Mouse (Mus musculus) limb, embryonic 15.5 days (tissue): Measurements from ENCODE around the gene 6820408C15Rik. TPM values are rescaled to one million over a fixed set of nuclear protein-coding genes. Genes with fewer than 3 reads are reported as not detected.

ENCODE experiments used
- ATAC-seq: fragments of 200-750 bp; cut with Nextera tagmentation; 2 replicates; pipeline ENCODE4 v1.8.0; 2017; ENCODE audit warnings: low read depth, moderate TSS enrichment; ENCODE audit not compliant: insufficient number of reproducible peaks, low FRiP score, low TSS enrichment
- H3K27ac ChIP-seq: fragments of 300-500 bp; sonication (generic); 2 replicates; pipeline ENCODE4 v1.5.1; 2015; ENCODE audit warnings: moderate library complexity, mild to moderate bottlenecking, inconsistent platforms
- H3K27me3 ChIP-seq: fragments of 300-500 bp; sonication (generic); 2 replicates; pipeline ENCODE4 v1.6.1; 2015; ENCODE audit warnings: inconsistent platforms
- H3K36me3 ChIP-seq: fragments of 300-500 bp; sonication (generic); 2 replicates; pipeline ENCODE4 v1.6.1; 2015; ENCODE audit warnings: inconsistent platforms
- H3K4me1 ChIP-seq: fragments of 300-500 bp; sonication (generic); 2 replicates; pipeline ENCODE4 v1.6.1; 2015; ENCODE audit warnings: inconsistent platforms
- H3K4me2 ChIP-seq: fragments of 300-500 bp; sonication (generic); 2 replicates; pipeline ENCODE4 v1.6.1; 2015; ENCODE audit warnings: mild to moderate bottlenecking, inconsistent platforms
- H3K4me3 ChIP-seq: fragments of 300-500 bp; sonication (generic); 2 replicates; pipeline ENCODE4 v1.5.1; 2015; ENCODE audit warnings: mild to moderate bottlenecking, inconsistent platforms
- H3K9ac ChIP-seq: fragments of 300-500 bp; sonication (generic); 2 replicates; pipeline ENCODE4 v1.6.1; 2015; ENCODE audit warnings: inconsistent platforms
- H3K9me3 ChIP-seq: fragments of 300-500 bp; sonication (generic); 2 replicates; pipeline ENCODE4 v1.6.1; 2016; ENCODE audit warnings: inconsistent platforms
- WGBS: fragments of 180-500 bp; shearing (Covaris S2); methylation state at CpG from one replicate; pipeline ENCODE4 v1.1.7; 2015; 5-methylcytosine and 5-hydroxymethylcytosine counted together
- polyA plus RNA-seq: library from polyadenylated mRNA; unstranded; fragments of >200 nt; fragmentation: Nextera tagmentation; extraction: Ambion mirVana; gene quantifications from 2 replicates; pipeline ENCODE4 v1.2.1, GENCODE M21; 2015

6820408C15Rik gene
- polyA plus RNA-seq, 1 experiment from 2014 or later = not detected

GRCm38 (mm10) chr2:152480881-152481280, 65.5 kb downstream of the 6820408C15Rik start:
- no peak for ATAC-seq
- H3K9ac ChIP-seq = no peak overlapping the region
- H3K4me1 ChIP-seq = no peaks in the 10 kb centered on the region
- WGBS = 80% methylated on average over 3 of the region's 3 CpGs
- H3K27me3 ChIP-seq = no peaks in the 10 kb centered on the region
- H3K36me3 ChIP-seq = no peaks in the 10 kb centered on the region
- no peak overlapping the region for H3K27ac ChIP-seq
- no peaks in the 10 kb centered on the region for H3K9me3 ChIP-seq
- no peak overlapping the region for H3K4me2 ChIP-seq
- no peak overlapping the region for H3K4me3 ChIP-seq

GRCm38 (mm10) chr2:152481726-152482125, 66.3 kb downstream of the 6820408C15Rik start:
- WGBS = 63% methylated on average over 7 of the region's 7 CpGs
- no peaks in the 10 kb centered on the region for H3K27me3 ChIP-seq
- no peaks in the 10 kb centered on the region for H3K36me3 ChIP-seq
- no peaks in the 10 kb centered on the region for H3K4me1 ChIP-seq
- H3K4me2 ChIP-seq = no peak overlapping the region
- ATAC-seq = no peak
- no peak overlapping the region for H3K9ac ChIP-seq
- H3K9me3 ChIP-seq = no peaks in the 10 kb centered on the region
- H3K4me3 ChIP-seq = no peak overlapping the region
- H3K27ac ChIP-seq = no peak overlapping the region

- Histone ChIP-seq H3K9ac (no peak overlapping the region), H3K4me2 (no peak overlapping the region), H3K36me3 (no peaks in the 10 kb centered on the region), H3K4me1 (no peaks in the 10 kb centered on the region), H3K27me3 (no peaks in the 10 kb centered on the region), H3K27ac (no peak overlapping the region), H3K4me3 (no peak overlapping the region), H3K9me3 (no peaks in the 10 kb centered on the region)
- 71% methylated on average over 2 of the region's 2 CpGs for WGBS
- no peak for ATAC-seq
These were observed 71.6 kb downstream of the 6820408C15Rik start for GRCm38 (mm10) chr2:152487024-152487423.

GRCm38 (mm10) chr2:152490038-152490437, 74.7 kb downstream of the 6820408C15Rik start, which contains the start of gene Defb22:
TSS of gene Defb22 (minus strand) at chr2:152490138.
- Histone ChIP-seq H3K27ac (no peak within 1 kb of the TSS), H3K4me2 (no peak within 1 kb of the TSS), H3K27me3 (no peaks in the 10 kb centered on the region), H3K9me3 (no peaks in the 10 kb centered on the region), H3K4me1 (no peaks in the 10 kb centered on the region), H3K4me3 (no peak within 1 kb of the TSS), H3K9ac (no peak within 1 kb of the TSS), H3K36me3 (no peaks in the 10 kb centered on the region)
- ATAC-seq = no peak

- Histone ChIP-seq H3K27ac (no peak overlapping the region), H3K4me2 (no peak overlapping the region), H3K4me3 (no peak overlapping the region), H3K9ac (no peak overlapping the region), H3K27me3 (no peaks in the 10 kb centered on the region), H3K9me3 (no peaks in the 10 kb centered on the region), H3K4me1 (no peaks in the 10 kb centered on the region), H3K36me3 (no peaks in the 10 kb centered on the region)
- WGBS = 73% methylated on average over 6 of the region's 6 CpGs
- no peak for ATAC-seq
These were observed 77.8 kb downstream of the 6820408C15Rik start for GRCm38 (mm10) chr2:152493151-152493550.

Other genes starting within 250 kb of the 6820408C15Rik start
- 74.6 and 93.0 TPM in 2 replicates for gene Csnk2a1, start 188.7 kb upstream of the 6820408C15Rik start, polyA plus RNA-seq
- gene Tbc1d20, start 121.8 kb upstream of the 6820408C15Rik start, polyA plus RNA-seq = 43.5 and 48.0 TPM in 2 replicates
- gene Rbck1, start 82.9 kb upstream of the 6820408C15Rik start, polyA plus RNA-seq = 86.3 and 91.7 TPM in 2 replicates
- gene Trib3, start 71.6 kb upstream of the 6820408C15Rik start, polyA plus RNA-seq = 2.9 and 4.5 TPM in 2 replicates
- 1.0 and 1.5 TPM in 2 replicates for gene Nrsn2, start 38.9 kb upstream of the 6820408C15Rik start, polyA plus RNA-seq
- gene Sox12, start 17.5 kb upstream of the 6820408C15Rik start, polyA plus RNA-seq = 5.2 and 6.6 TPM in 2 replicates
- 28.5 and 35.0 TPM in 2 replicates for gene Zcchc3, start 560 bp upstream of the 6820408C15Rik start, polyA plus RNA-seq
- gene Defb23, start 49.0 kb downstream of the 6820408C15Rik start, polyA plus RNA-seq = not detected in 2 replicates
- gene Defb20, start 61.5 kb downstream of the 6820408C15Rik start, polyA plus RNA-seq = not detected in 2 replicates
- not detected in 2 replicates for gene Defb22, start 74.6 kb downstream of the 6820408C15Rik start, polyA plus RNA-seq
- gene Defb26, start 96.1 kb downstream of the 6820408C15Rik start, polyA plus RNA-seq = not detected in 2 replicates
- gene Defb28, start 102.7 kb downstream of the 6820408C15Rik start, polyA plus RNA-seq = not detected in 2 replicates
- gene Defb29, start 124.5 kb downstream of the 6820408C15Rik start, polyA plus RNA-seq = not detected in 2 replicates
- gene Gm17416, start 153.8 kb downstream of the 6820408C15Rik start, polyA plus RNA-seq = not detected in 2 replicates
- gene Defb21, start 157.2 kb downstream of the 6820408C15Rik start, polyA plus RNA-seq = not detected in 2 replicates
- not detected in 2 replicates for gene Defb19, start 164.7 kb downstream of the 6820408C15Rik start, polyA plus RNA-seq
- gene Defb45, start 183.8 kb downstream of the 6820408C15Rik start, polyA plus RNA-seq = not detected in 2 replicates
- gene Defb36, start 188.7 kb downstream of the 6820408C15Rik start, polyA plus RNA-seq = not detected in 2 replicates
- 0.92 and 1.1 TPM in 2 replicates for gene Defb25, start 207.5 kb downstream of the 6820408C15Rik start, polyA plus RNA-seq
- gene Rem1, start 211.4 kb downstream of the 6820408C15Rik start, polyA plus RNA-seq = 5.2 and 7.4 TPM in 2 replicates